Mouse (Mus musculus) neural tube, embryonic 14.5 days (tissue): Measurements from ENCODE around the gene Tnfaip2. TPM values are rescaled to one million over a fixed set of nuclear protein-coding genes. Genes with fewer than 3 reads are reported as not detected.
A peak's percentile ranks its signal among the peaks of the same experiment; 100 is the strongest.

Experiments
- ATAC-seq: fragments of 200-750 bp; cut with Nextera tagmentation; 2 replicates; pipeline ENCODE4 v1.8.0; 2017; ENCODE audit warnings: low read depth, mild to moderate bottlenecking, moderate TSS enrichment, moderate library complexity
- H3K27ac ChIP-seq: fragments of 300-500 bp; sonication (generic); 2 replicates; pipeline ENCODE4 v1.5.1; 2014; ENCODE audit warnings: low read depth, mild to moderate bottlenecking, control low read depth, low read length, moderate library complexity, mixed read lengths
- H3K27me3 ChIP-seq: fragments of 300-500 bp; sonication (generic); 2 replicates; pipeline ENCODE4 v1.6.1; 2014; ENCODE audit warnings: low read length; ENCODE audit not compliant: control insufficient read depth, insufficient read depth
- H3K36me3 ChIP-seq: fragments of 300-500 bp; sonication (generic); 2 replicates; pipeline ENCODE4 v1.6.1; 2014; ENCODE audit warnings: low read length, mixed read lengths; ENCODE audit not compliant: control insufficient read depth, insufficient read depth
- H3K4me1 ChIP-seq: fragments of 300-500 bp; sonication (generic); 2 replicates; pipeline ENCODE4 v1.6.1; 2014; ENCODE audit warnings: low read length; ENCODE audit not compliant: control insufficient read depth, insufficient read depth
- H3K4me2 ChIP-seq: fragments of 300-500 bp; sonication (generic); 2 replicates; pipeline ENCODE4 v1.6.1; 2014; ENCODE audit warnings: mild to moderate bottlenecking, low read depth, low read length, control low read depth
- H3K4me3 ChIP-seq: fragments of 300-500 bp; sonication (generic); 2 replicates; pipeline ENCODE4 v1.5.1; 2014; ENCODE audit warnings: low read depth, low read length, control low read depth, mixed read lengths
- H3K9ac ChIP-seq: fragments of 300-500 bp; sonication (generic); replicated peaks from 2 replicates; pipeline ENCODE4 v1.6.1; 2014; ENCODE audit warnings: low read depth, mild to moderate bottlenecking, control low read depth, low read length, mixed read lengths
- H3K9me3 ChIP-seq: fragments of 300-500 bp; sonication (generic); 2 replicates; pipeline ENCODE4 v1.6.1; 2016; ENCODE audit warnings: low read length; ENCODE audit not compliant: control insufficient read depth
- WGBS: fragments of 180-500 bp; shearing (Covaris S2); extraction: QIAGEN DNeasy Blood & Tissue Kit; methylation state at CpG from one replicate; pipeline ENCODE4 v1.1.7; 2014; 5-methylcytosine and 5-hydroxymethylcytosine counted together
- polyA plus RNA-seq: library from polyadenylated mRNA; unstranded; fragments of >200 nt; fragmentation: Nextera tagmentation; extraction: Ambion mirVana; gene quantifications from 2 replicates; pipeline ENCODE4 v1.2.1, GENCODE M21; 2014

The Tnfaip2 gene
- polyA plus RNA-seq, 1 experiment from 2014 or later = not detected

- H3K9ac ChIP-seq = no peak overlapping the region
- no peaks in the 10 kb centered on the region for H3K9me3 ChIP-seq
- H3K4me3 ChIP-seq = peak overlapping the region; percentile 12; the same call in 1 of the 2 replicates
- 22% methylated on average over 12 of the region's 12 CpGs for WGBS
- no peaks in the 10 kb centered on the region for H3K36me3 ChIP-seq
- peaks cover 4% of the 10 kb centered on the region for H3K27me3 ChIP-seq
- H3K4me1 ChIP-seq = peaks cover 5% of the 10 kb centered on the region; the same call in 1 of the 2 replicates
- no peak overlapping the region for H3K27ac ChIP-seq
- peak overlapping the region; percentile 36 for H3K4me2 ChIP-seq
- ATAC-seq = peak; percentile 5; the same call in 1 of the 2 replicates
These were observed 29.5 kb upstream of the Tnfaip2 start for GRCm38 (mm10) chr12:111412581-111413284.

- Histone ChIP-seq H3K4me1 (peaks cover 5% of the 10 kb centered on the region; the same call in 1 of the 2 replicates), H3K27ac (no peak overlapping the region), H3K36me3 (no peaks in the 10 kb centered on the region), H3K4me2 (peak overlapping the region; percentile 36), H3K9ac (no peak overlapping the region), H3K4me3 (peak overlapping the region; percentile 12; the same call in 1 of the 2 replicates), H3K27me3 (peaks cover 4% of the 10 kb centered on the region), H3K9me3 (no peaks in the 10 kb centered on the region)
- 0% methylated on average over 21 of the region's 21 CpGs for WGBS
- ATAC-seq = peak; percentile 84; the same call in 1 of the 2 replicates
These were observed 29.0 kb upstream of the Tnfaip2 start for GRCm38 (mm10) chr12:111413300-111413699.

- Histone ChIP-seq H3K36me3 (no peaks in the 10 kb centered on the region), H3K27ac (no peak within 1 kb of the TSS), H3K9ac (0 out of 2 replicates have a peak within 1 kb of the TSS, but pooled peaks have one; percentile 7), H3K27me3 (peaks cover 8% of the 10 kb centered on the region; the same call in 1 of the 2 replicates), H3K4me1 (no peaks in the 10 kb centered on the region; the same call in 1 of the 2 replicates), H3K4me2 (peak within 1 kb of the TSS; percentile 29), H3K4me3 (no peak within 1 kb of the TSS), H3K9me3 (no peaks in the 10 kb centered on the region)
- ATAC-seq = 0 out of 2 replicates have a peak, but pooled peaks have one; percentile 32
- 5% methylated on average over 17 of the region's 17 CpGs for WGBS
These were observed 25.1 kb upstream of the Tnfaip2 start, which contains the start of gene Exoc3l4 for GRCm38 (mm10) chr12:111416921-111417779. Gene Exoc3l4 (plus strand): TSS chr12:111417017.

- Histone ChIP-seq H3K9ac (no peak overlapping the region), H3K27me3 (peaks cover 34% of the 10 kb centered on the region), H3K4me3 (no peak overlapping the region), H3K36me3 (no peaks in the 10 kb centered on the region), H3K4me2 (no peak overlapping the region), H3K4me1 (no peaks in the 10 kb centered on the region; the same call in 1 of the 2 replicates), H3K9me3 (no peaks in the 10 kb centered on the region), H3K27ac (no peak overlapping the region)
- WGBS = 75% methylated on average over 5 of the region's 5 CpGs
- no peak for ATAC-seq
These were observed 22.4 kb upstream of the Tnfaip2 start for GRCm38 (mm10) chr12:111419918-111420317.

GRCm38 (mm10) chr12:111420946-111421709 is 21.1 kb upstream of the Tnfaip2 start:
- Histone ChIP-seq H3K4me1 (no peaks in the 10 kb centered on the region; the same call in 1 of the 2 replicates), H3K27me3 (peaks cover 44% of the 10 kb centered on the region), H3K27ac (no peak overlapping the region), H3K4me2 (no peak overlapping the region), H3K9me3 (no peaks in the 10 kb centered on the region), H3K9ac (no peak overlapping the region), H3K36me3 (no peaks in the 10 kb centered on the region), H3K4me3 (no peak overlapping the region)
- 46% methylated on average over 7 of the region's 7 CpGs for WGBS
- ATAC-seq = no peak

- Histone ChIP-seq H3K36me3 (no peaks in the 10 kb centered on the region), H3K4me3 (no peak overlapping the region), H3K9me3 (no peaks in the 10 kb centered on the region), H3K4me1 (no peaks in the 10 kb centered on the region), H3K9ac (no peak overlapping the region), H3K27ac (no peak overlapping the region), H3K4me2 (no peak overlapping the region), H3K27me3 (peaks cover 50% of the 10 kb centered on the region)
- WGBS = 28% methylated on average over 5 of the region's 5 CpGs
- ATAC-seq = no peak
These were observed 19.4 kb upstream of the Tnfaip2 start for GRCm38 (mm10) chr12:111422852-111423251.

GRCm38 (mm10) chr12:111423570-111424129 is 18.6 kb upstream of the Tnfaip2 start:
- H3K9me3 ChIP-seq = no peaks in the 10 kb centered on the region
- peak overlapping the region; percentile 24 for H3K4me3 ChIP-seq
- H3K27me3 ChIP-seq = peaks cover 58% of the 10 kb centered on the region
- H3K4me1 ChIP-seq = 0 out of 2 replicates have a peak, but pooled peaks cover under 1% of the 10 kb centered on the region
- H3K27ac ChIP-seq = no peak overlapping the region
- H3K4me2 ChIP-seq = peak overlapping the region; percentile 42
- 0 out of 2 replicates have a peak overlapping the region, but pooled peaks have one; percentile 28 for H3K9ac ChIP-seq
- no peaks in the 10 kb centered on the region for H3K36me3 ChIP-seq
- 3% methylated on average over 43 of the region's 43 CpGs for WGBS
- ATAC-seq = no peak

- Histone ChIP-seq H3K9me3 (no peaks in the 10 kb centered on the region), H3K4me2 (no peak overlapping the region), H3K36me3 (no peaks in the 10 kb centered on the region), H3K4me1 (peaks cover 3% of the 10 kb centered on the region; the same call in 1 of the 2 replicates), H3K4me3 (no peak overlapping the region), H3K27me3 (peaks cover 60% of the 10 kb centered on the region), H3K27ac (no peak overlapping the region), H3K9ac (no peak overlapping the region)
- ATAC-seq = no peak
- 19% methylated on average over 9 of the region's 9 CpGs for WGBS
These were observed 17.7 kb upstream of the Tnfaip2 start for GRCm38 (mm10) chr12:111424547-111424946.
